Mouse (Mus musculus) embryonic fibroblast, embryonic 13.5 days (primary cell): ENCODE results near the gene 2700097O09Rik.

Source experiments
- CTCF ChIP-seq: IDR thresholded peaks from 2 replicates; pipeline ENCODE4 v1.5.1; 2011; ENCODE audit warnings: mild to moderate bottlenecking, control low read depth, low read length, moderate library complexity, borderline replicate concordance; ENCODE audit not compliant: insufficient read depth
- POLR2A ChIP-seq: IDR thresholded peaks from 2 replicates; pipeline ENCODE4 v1.6.1; 2011; ENCODE audit warnings: low read depth, mild to moderate bottlenecking, control low read depth, low read length, moderate library complexity

GRCm38 (mm10) chr12:54995965-54996364 is 83.9 kb downstream of the 2700097O09Rik start:
- TF ChIP-seq POLR2A (no peak), CTCF (no peak)
